Comparison of ENCODE assay signal across 12 mouse cellular contexts in genomic region chr13:114845804-114846203, GRCm38 (mm10). TPM values are rescaled to one million over a fixed set of nuclear protein-coding genes. Genes with fewer than 3 reads are reported as not detected.
A peak's percentile ranks its signal among the peaks of the same experiment; 100 is the strongest.
DNase-seq lines count a peak whose midpoint lies in the region; ATAC-seq and TF ChIP-seq lines count a peak whose summit lies in the region.
"Had no signal": no experiment of that assay in that cellular context is flagged by ENCODE, and none has a peak within 500 bp of the region (broad histone marks: within the 10 kb centered on the region; RNA-seq: fewer than 3 reads in every experiment).

No protein-coding gene starts in this region.

- no peak overlapping the region for H3K4me2 ChIP-seq in midbrain, postnatal 0 days (ENCODE audit: low read depth, low read length, poor library complexity, severe bottlenecking)
- H3K4me2 ChIP-seq in stomach, postnatal 0 days (replicated peaks; ENCODE audit: low read depth), result no peak overlapping the region

- H3K4me3 ChIP-seq in midbrain, postnatal 0 days (ENCODE audit: low read depth, low read length), result no peak overlapping the region
- no peak overlapping the region for H3K4me3 ChIP-seq in stomach, postnatal 0 days (ENCODE audit: low read depth, low read length)

- H3K9me3 ChIP-seq in midbrain, postnatal 0 days (ENCODE audit: low read length), result no peaks in the 10 kb centered on the region
- H3K9me3 ChIP-seq in stomach, postnatal 0 days (ENCODE audit: control insufficient read depth, low read length), result no peaks in the 10 kb centered on the region

- no peak for DNase-seq in frontal cortex, postnatal 25 days (ENCODE audit: low spot score in 2 of 2)
- DNase-seq in thymus, postnatal 14 days, result peak; percentile 54
- DNase-seq in midbrain, postnatal 0 days (ENCODE audit: low spot score), result no peak
- DNase-seq in stomach, postnatal 0 days (ENCODE audit: low spot score), result no peak
- DNase-seq in gastrocnemius, adult 8-10 months (ENCODE audit: low spot score in 2 of 2), result no peak
- DNase-seq: adrenal gland, postnatal 25 days; cerebellum, adult 11 months had no signal

- no peaks in the 10 kb centered on the region for H3K27me3 ChIP-seq in midbrain, postnatal 0 days (ENCODE audit: insufficient read depth, low read length)
- no peaks in the 10 kb centered on the region for H3K27me3 ChIP-seq in stomach, postnatal 0 days (ENCODE audit: control insufficient read depth, insufficient read depth, low read length)
- H3K27me3 ChIP-seq: Patski had no signal

- no peak overlapping the region for H3K9ac ChIP-seq in midbrain, postnatal 0 days (replicated peaks; ENCODE audit: low read length, poor library complexity, severe bottlenecking)
- H3K9ac ChIP-seq in stomach, postnatal 0 days (ENCODE audit: low read length), result no peak overlapping the region

- 76% methylated on average over 6 of the region's 6 CpGs for WGBS in midbrain, postnatal 0 days
- 86% methylated on average over 6 of the region's 6 CpGs for WGBS in stomach, postnatal 0 days

- ATAC-seq in frontal cortex, adult (ENCODE audit: low TSS enrichment), result peak; percentile 71; the same call in 1 of the 2 replicates
- ATAC-seq in hematopoietic stem cell, adult 5-6 weeks (replicated peaks in 1 of 2; ENCODE audit: insufficient read depth in 1 of 2, low FRiP score in 2 of 2, low TSS enrichment in 1 of 2, low read depth in 1 of 2, poor library complexity in 2 of 2, severe bottlenecking in 2 of 2), result peak; percentile 92 to 93
- peak; percentile 78 for ATAC-seq in megakaryocyte, adult 5-6 weeks (ENCODE audit: poor library complexity, severe bottlenecking)
- no peak for ATAC-seq in midbrain, postnatal 0 days (ENCODE audit: low FRiP score)
- no peak for ATAC-seq in stomach, postnatal 0 days (ENCODE audit: low FRiP score, low TSS enrichment)
- ATAC-seq: intestine, postnatal 0 days; Patski had no signal

- TF ChIP-seq CTCF in midbrain, postnatal 0 days (IDR thresholded peaks at IDR 0.05), result no peak
- TF ChIP-seq CTCF in stomach, postnatal 0 days (IDR thresholded peaks at IDR 0.05; ENCODE audit: low read depth), result no peak

- H3K36me3 ChIP-seq in midbrain, postnatal 0 days (ENCODE audit: insufficient read depth, low read length), result no peaks in the 10 kb centered on the region
- H3K36me3 ChIP-seq in stomach, postnatal 0 days (ENCODE audit: control insufficient read depth, insufficient read depth, low read length), result no peaks in the 10 kb centered on the region

- no peak for TF ChIP-seq EP300 in stomach, postnatal 0 days (optimal IDR thresholded peaks at IDR 0.05)

- no peak overlapping the region for H3K27ac ChIP-seq in midbrain, postnatal 0 days (ENCODE audit: low read depth, low read length)
- no peak overlapping the region for H3K27ac ChIP-seq in stomach, postnatal 0 days (replicated peaks)

- H3K4me1 ChIP-seq in midbrain, postnatal 0 days (ENCODE audit: insufficient read depth, low read length), result 0 out of 2 replicates have a peak, but pooled peaks cover 2% of the 10 kb centered on the region
- no peaks in the 10 kb centered on the region for H3K4me1 ChIP-seq in stomach, postnatal 0 days (replicated peaks; ENCODE audit: control insufficient read depth, insufficient read depth)

RNA-seq across cellular contexts. Expression of gene Mocs2, which starts 27.8 kb away (rescaled TPM):
- total RNA-seq in hematopoietic stem cell, adult 5-6 weeks (2017), result 40.4 and 49.4 TPM in 2 replicates
- total RNA-seq in megakaryocyte, adult 5-6 weeks (2015), result 33.2 and 37.4 TPM in 2 replicates
- total RNA-seq in megakaryocyte, adult 5-6 weeks (2017), result 33.5 and 43.9 TPM in 2 replicates
- total RNA-seq in midbrain, postnatal 0 days (2014; rRNA removed), result 55.5 and 62.9 TPM in 2 replicates
- polyA plus RNA-seq in midbrain, postnatal 0 days (2015; fragmentation: Nextera tagmentation; extraction: Ambion mirVana), result 129 TPM in 2 replicates
- 105 and 109 TPM in 2 replicates for polyA plus RNA-seq in stomach, postnatal 0 days (2015; fragmentation: Nextera tagmentation; extraction: Ambion mirVana)
- 10 to 100 TPM; 45.0 to 53.9 (median 49.2) TPM for total RNA-seq in gastrocnemius, adult 8-10 months (2022)

Comparison
In these comparisons a context has a peak if more than half of its experiments do, and no peak if none do; other contexts are left out.
1. ATAC-seq: peak in frontal cortex, adult (single experiment), hematopoietic stem cell, adult 5-6 weeks (2 of 2) and megakaryocyte, adult 5-6 weeks (single experiment); none in midbrain, postnatal 0 days (single experiment) and stomach, postnatal 0 days (single experiment).